Mouse (Mus musculus) erythroblast, embryonic 14.5 days (primary cell): ENCODE data around the gene Slc13a5.

Experiments
- GATA1 ChIP-seq: IDR thresholded peaks from 2 replicates; pipeline ENCODE4 v1.6.1; 2012; ENCODE audit warnings: low read length, inconsistent platforms, mixed read lengths
- TAL1 ChIP-seq: IDR thresholded peaks from 3 replicates; pipeline ENCODE4 v1.6.1; 2012; ENCODE audit warnings: low read length, inconsistent platforms, mixed read lengths

- TF ChIP-seq GATA1 (no peak), TAL1 (no peak)
Measured at GRCm38 (mm10) chr11:72301334-72301733, 34.3 kb upstream of the Slc13a5 start, which contains the start of gene Xaf1.
